Mouse (Mus musculus): ENCODE measurements at regions not wholly inside any gene's neighbourhood (a gene's known extent, or its start where the extent isn't known, plus 50 kb on each side); places are given as distances from the start of the nearest gene placed in this dataset.

GRCm38 (mm10) chr2:19743467-19743866 is 85.9 kb downstream of the Otud1 start:
- H3K4me1 ChIP-seq (ENCODE audit: control insufficient read depth, insufficient read depth, low read length): no peaks in the 10 kb centered on the region
- DNase-seq (ENCODE audit: low spot score) (no peak), ATAC-seq (ENCODE audit: insufficient number of reproducible peaks, low FRiP score, low TSS enrichment, low read depth) (no peak)
- H3K9me3 ChIP-seq (ENCODE audit: control insufficient read depth, low read length): no peaks in the 10 kb centered on the region; the same call in 1 of the 2 replicates
- no peak overlapping the region for H3K9ac ChIP-seq (ENCODE audit: low read length)
- 82% methylated on average over 4 of the region's 4 CpGs for WGBS
- H3K4me3 ChIP-seq (ENCODE audit: low read depth, low read length): no peak overlapping the region
- no peaks in the 10 kb centered on the region; the same call in 1 of the 2 replicates for H3K36me3 ChIP-seq (ENCODE audit: control insufficient read depth, insufficient read depth, low read length)
- no peaks in the 10 kb centered on the region for H3K27me3 ChIP-seq (ENCODE audit: control insufficient read depth, insufficient read depth, low read length)
- no peak overlapping the region for H3K27ac ChIP-seq (replicated peaks; ENCODE audit: low read depth, low read length)
- no peak overlapping the region for H3K4me2 ChIP-seq (ENCODE audit: low read depth, severe bottlenecking)

DNA sequence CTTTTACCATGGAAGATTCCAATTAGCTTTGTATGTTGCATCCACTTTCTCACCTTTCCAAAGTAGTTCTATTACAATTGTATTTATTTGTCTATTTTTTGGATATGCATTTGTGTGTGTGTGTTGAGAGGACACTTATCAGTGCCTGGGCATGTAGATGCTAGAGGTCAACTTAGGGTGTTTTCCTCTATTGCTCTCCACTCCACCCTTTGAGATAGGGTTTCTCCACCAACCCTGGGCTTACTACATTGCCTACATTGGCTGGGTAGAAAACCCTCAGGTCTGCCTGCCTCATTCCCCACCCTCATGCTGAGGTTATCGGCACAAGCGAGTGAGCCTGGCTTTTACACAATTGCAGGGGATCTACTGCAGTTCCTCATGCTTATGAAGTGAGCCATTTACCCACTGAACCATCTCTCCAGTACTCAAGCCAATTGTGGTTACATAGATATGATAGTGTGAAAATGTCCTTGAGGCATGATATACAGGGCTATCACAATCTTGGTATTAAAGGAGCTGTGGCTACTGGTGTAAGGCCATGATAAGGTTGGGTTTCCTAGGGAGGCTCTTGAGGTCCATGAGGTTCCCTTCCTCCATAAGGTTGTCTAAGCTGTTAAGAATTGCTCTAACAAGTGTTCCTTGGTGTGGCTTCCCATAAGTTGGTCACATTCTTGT is 87.6 kb downstream of the Otud1 start:
- no peak for DNase-seq (ENCODE audit: low spot score)
- H3K9ac ChIP-seq (ENCODE audit: low read length): no peak overlapping the region
- no peak overlapping the region for H3K27ac ChIP-seq (replicated peaks; ENCODE audit: low read depth, low read length)
- no peak for ATAC-seq (ENCODE audit: insufficient number of reproducible peaks, low FRiP score, low TSS enrichment, low read depth)
- no peaks in the 10 kb centered on the region; the same call in 1 of the 2 replicates for H3K36me3 ChIP-seq (ENCODE audit: control insufficient read depth, insufficient read depth, low read length)
- no peak overlapping the region for H3K4me3 ChIP-seq (ENCODE audit: low read depth, low read length)
- H3K4me2 ChIP-seq (ENCODE audit: low read depth, severe bottlenecking): no peak overlapping the region
- no peaks in the 10 kb centered on the region for H3K27me3 ChIP-seq (ENCODE audit: control insufficient read depth, insufficient read depth, low read length)
- H3K4me1 ChIP-seq (ENCODE audit: control insufficient read depth, insufficient read depth, low read length): no peaks in the 10 kb centered on the region
- H3K9me3 ChIP-seq (ENCODE audit: control insufficient read depth, low read length): no peaks in the 10 kb centered on the region; the same call in 1 of the 2 replicates
- 88% methylated on average over 2 of the region's 2 CpGs for WGBS

DNA sequence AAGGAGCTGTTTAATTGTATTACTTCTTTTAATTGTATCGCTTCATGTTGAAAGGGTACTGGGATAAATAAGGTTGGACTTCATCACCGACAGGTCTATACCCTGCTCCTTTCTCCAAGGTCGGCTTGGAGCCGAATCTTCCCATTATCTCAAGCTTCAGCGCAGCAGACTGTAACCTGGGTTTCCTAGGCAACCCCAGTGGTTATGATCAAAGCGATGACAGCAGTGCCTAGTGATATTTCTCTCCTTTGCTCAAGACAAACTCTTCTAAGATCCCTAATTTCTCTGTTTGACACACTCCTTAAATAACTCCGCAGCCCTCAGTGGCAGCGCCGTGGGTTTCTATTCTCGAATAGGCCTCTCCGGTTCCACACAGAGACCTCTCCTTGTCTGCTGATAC is 95.2 kb downstream of the Otud1 start:
- ATAC-seq (ENCODE audit: insufficient number of reproducible peaks, low FRiP score, low TSS enrichment, low read depth): no peak
- no peaks in the 10 kb centered on the region for H3K9me3 ChIP-seq (ENCODE audit: control insufficient read depth, low read length)
- no peak overlapping the region for H3K27ac ChIP-seq (replicated peaks; ENCODE audit: low read depth, low read length)
- no peaks in the 10 kb centered on the region for H3K36me3 ChIP-seq (ENCODE audit: control insufficient read depth, insufficient read depth, low read length)
- WGBS: 89% methylated on average over 11 of the region's 11 CpGs
- no peak overlapping the region for H3K4me3 ChIP-seq (ENCODE audit: low read depth, low read length)
- H3K4me1 ChIP-seq (ENCODE audit: control insufficient read depth, insufficient read depth, low read length): no peaks in the 10 kb centered on the region
- H3K9ac ChIP-seq (ENCODE audit: low read length): no peak overlapping the region
- no peak for DNase-seq (ENCODE audit: low spot score)
- H3K4me2 ChIP-seq (ENCODE audit: low read depth, severe bottlenecking): no peak overlapping the region
- H3K27me3 ChIP-seq (ENCODE audit: control insufficient read depth, insufficient read depth, low read length): no peaks in the 10 kb centered on the region

DNA sequence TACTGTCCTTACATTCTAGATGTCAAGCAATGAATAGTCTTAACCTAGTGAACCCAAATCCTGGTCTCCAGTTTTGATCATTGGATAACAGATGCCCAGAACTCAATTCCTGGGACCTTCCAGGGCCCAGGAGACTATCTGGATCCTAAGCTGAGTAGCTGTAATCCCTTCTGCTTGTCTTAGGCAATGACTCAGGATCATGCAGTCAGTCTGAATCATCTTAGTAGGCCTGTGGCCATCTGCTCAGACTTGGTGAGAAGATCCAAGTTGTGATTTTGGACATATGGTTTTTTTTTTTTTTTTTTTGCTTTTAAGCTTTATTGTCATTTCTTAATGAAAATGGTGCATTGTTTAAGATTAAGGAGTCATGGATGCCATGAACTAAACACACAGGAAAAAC is 95.9 kb downstream of the Otud1 start:
- no peak for ATAC-seq (ENCODE audit: insufficient number of reproducible peaks, low FRiP score, low TSS enrichment, low read depth)

DNA sequence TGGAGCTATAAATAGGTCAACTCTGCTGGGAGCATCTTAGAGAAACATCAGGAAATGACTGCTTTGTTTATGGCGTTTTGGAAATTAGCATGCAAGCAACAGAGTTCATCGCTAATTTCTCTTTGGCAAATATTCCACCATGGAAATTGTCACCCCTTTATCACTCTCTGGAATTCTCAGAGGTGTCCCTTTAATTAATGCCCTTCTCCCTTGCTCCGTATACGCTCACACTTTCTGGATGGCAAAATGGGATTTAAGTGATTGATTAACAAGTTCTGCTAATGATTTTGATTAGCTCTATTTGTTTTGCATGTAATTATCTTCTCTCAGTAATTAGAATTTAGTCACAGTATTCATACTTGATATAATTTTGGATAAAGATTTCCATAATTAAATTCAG is 100.4 kb downstream of the Otud1 start:
- ATAC-seq (ENCODE audit: insufficient number of reproducible peaks, low FRiP score, low TSS enrichment, low read depth): no peak
- 78% methylated on average over 4 of the region's 4 CpGs for WGBS

More for the DNA sequence above, 95.9 kb downstream of the Otud1 start:
- DNase-seq (ENCODE audit: low spot score): no peak
- Histone ChIP-seq H3K27ac (replicated peaks; ENCODE audit: low read depth, low read length) (no peak overlapping the region), H3K4me2 (ENCODE audit: low read depth, severe bottlenecking) (no peak overlapping the region), H3K9me3 (ENCODE audit: control insufficient read depth, low read length) (no peaks in the 10 kb centered on the region), H3K4me1 (ENCODE audit: control insufficient read depth, insufficient read depth, low read length) (no peaks in the 10 kb centered on the region), H3K36me3 (ENCODE audit: control insufficient read depth, insufficient read depth, low read length) (no peaks in the 10 kb centered on the region), H3K4me3 (ENCODE audit: low read depth, low read length) (no peak overlapping the region), H3K9ac (ENCODE audit: low read length) (no peak overlapping the region), H3K27me3 (ENCODE audit: control insufficient read depth, insufficient read depth, low read length) (no peaks in the 10 kb centered on the region)

DNA sequence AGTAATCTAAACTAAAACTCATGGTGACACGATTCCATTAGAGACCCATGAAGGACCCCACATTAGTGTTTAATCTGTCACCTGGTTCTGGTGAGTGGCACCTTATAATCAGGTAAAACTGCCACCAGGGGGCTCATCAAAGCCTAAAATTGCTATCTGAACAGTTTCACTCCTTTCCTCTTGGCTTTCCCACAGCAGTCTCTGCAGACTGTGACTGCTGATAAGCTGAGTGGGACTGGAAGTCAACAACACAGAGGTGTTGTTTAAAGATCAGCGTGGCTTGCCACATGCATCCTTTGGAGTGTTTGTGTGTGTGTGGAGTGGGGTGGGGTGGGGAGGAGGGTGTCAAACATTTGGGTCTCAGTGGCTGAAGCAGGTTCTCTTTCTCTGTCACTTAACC is 101.6 kb downstream of the Otud1 start:
- Histone ChIP-seq H3K27ac (replicated peaks; ENCODE audit: low read depth, low read length) (no peak overlapping the region), H3K9me3 (ENCODE audit: control insufficient read depth, low read length) (no peaks in the 10 kb centered on the region), H3K27me3 (ENCODE audit: control insufficient read depth, insufficient read depth, low read length) (no peaks in the 10 kb centered on the region), H3K4me3 (ENCODE audit: low read depth, low read length) (no peak overlapping the region), H3K9ac (ENCODE audit: low read length) (no peak overlapping the region), H3K36me3 (ENCODE audit: control insufficient read depth, insufficient read depth, low read length) (no peaks in the 10 kb centered on the region), H3K4me2 (ENCODE audit: low read depth, severe bottlenecking) (no peak overlapping the region), H3K4me1 (ENCODE audit: control insufficient read depth, insufficient read depth, low read length) (no peaks in the 10 kb centered on the region)
- WGBS: 35% methylated on average over 2 of the region's 2 CpGs
- no peak for DNase-seq (ENCODE audit: low spot score)
- no peak for ATAC-seq (ENCODE audit: insufficient number of reproducible peaks, low FRiP score, low TSS enrichment, low read depth)

More for the DNA sequence above, 100.4 kb downstream of the Otud1 start:
- Histone ChIP-seq H3K27me3 (ENCODE audit: control insufficient read depth, insufficient read depth, low read length) (no peaks in the 10 kb centered on the region), H3K36me3 (ENCODE audit: control insufficient read depth, insufficient read depth, low read length) (no peaks in the 10 kb centered on the region), H3K27ac (replicated peaks; ENCODE audit: low read depth, low read length) (no peak overlapping the region), H3K4me1 (ENCODE audit: control insufficient read depth, insufficient read depth, low read length) (no peaks in the 10 kb centered on the region), H3K4me2 (ENCODE audit: low read depth, severe bottlenecking) (no peak overlapping the region), H3K9ac (ENCODE audit: low read length) (no peak overlapping the region), H3K9me3 (ENCODE audit: control insufficient read depth, low read length) (no peaks in the 10 kb centered on the region), H3K4me3 (ENCODE audit: low read depth, low read length) (no peak overlapping the region)
- DNase-seq (ENCODE audit: low spot score): no peak

DNA sequence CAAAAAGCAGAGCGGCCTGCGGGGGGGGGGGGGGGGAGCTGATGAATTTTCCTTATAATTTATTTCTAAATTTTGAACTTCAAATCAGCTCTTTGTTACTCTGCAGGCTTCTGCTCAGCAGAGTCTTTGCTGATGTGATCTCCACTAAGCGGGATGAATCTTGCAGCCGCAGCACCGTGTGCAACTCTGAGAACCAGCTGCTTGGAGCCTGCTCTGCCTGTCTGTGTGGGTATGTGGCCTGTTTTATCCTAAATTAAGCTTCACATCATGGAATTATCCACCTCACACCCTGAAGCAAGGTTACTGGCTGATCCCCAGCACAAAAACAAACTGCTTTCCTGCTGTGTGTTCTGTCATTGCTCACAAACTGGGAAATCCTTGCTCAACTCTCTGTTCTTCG is 102.0 kb downstream of the Otud1 start:
- Histone ChIP-seq H3K27me3 (ENCODE audit: control insufficient read depth, insufficient read depth, low read length) (no peaks in the 10 kb centered on the region), H3K36me3 (ENCODE audit: control insufficient read depth, insufficient read depth, low read length) (no peaks in the 10 kb centered on the region), H3K4me2 (ENCODE audit: low read depth, severe bottlenecking) (no peak overlapping the region), H3K27ac (replicated peaks; ENCODE audit: low read depth, low read length) (no peak overlapping the region), H3K4me3 (ENCODE audit: low read depth, low read length) (no peak overlapping the region), H3K9ac (ENCODE audit: low read length) (no peak overlapping the region), H3K4me1 (ENCODE audit: control insufficient read depth, insufficient read depth, low read length) (no peaks in the 10 kb centered on the region), H3K9me3 (ENCODE audit: control insufficient read depth, low read length) (no peaks in the 10 kb centered on the region)
- ATAC-seq (ENCODE audit: insufficient number of reproducible peaks, low FRiP score, low TSS enrichment, low read depth): no peak
- DNase-seq (ENCODE audit: low spot score): no peak
- WGBS: 83% methylated on average over 6 of the region's 6 CpGs

- WGBS: 86% methylated on average over 3 of the region's 3 CpGs
- H3K36me3 ChIP-seq (ENCODE audit: control insufficient read depth, insufficient read depth, low read length): no peaks in the 10 kb centered on the region
- no peak for ATAC-seq (ENCODE audit: insufficient number of reproducible peaks, low FRiP score, low TSS enrichment, low read depth)
These were observed 105.4 kb downstream of the Otud1 start for GRCm38 (mm10) chr2:19762996-19763395.

DNA sequence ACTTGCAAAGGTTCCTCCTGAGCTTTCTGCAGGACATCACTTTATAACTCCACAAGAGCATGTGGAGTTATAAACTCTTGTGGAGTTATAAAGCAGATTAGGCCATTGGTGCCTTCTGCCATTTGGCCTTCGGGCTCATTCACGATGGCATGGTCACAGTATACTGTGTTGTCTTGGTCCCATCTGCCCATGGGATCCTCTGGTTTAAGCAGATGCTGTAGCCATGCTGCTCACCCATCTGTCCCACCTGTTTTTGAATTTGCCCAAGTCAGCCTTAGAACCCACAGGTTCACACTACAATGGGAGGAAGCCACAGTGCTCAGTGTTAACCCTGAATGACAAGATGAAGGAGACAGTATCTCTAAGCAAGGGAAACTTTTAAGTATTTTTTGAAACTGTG is 124.7 kb upstream of the Etl4 start:
- H3K9me3 ChIP-seq (ENCODE audit: control insufficient read depth, low read length): no peaks in the 10 kb centered on the region
- H3K27ac ChIP-seq (replicated peaks; ENCODE audit: low read depth, low read length): no peak overlapping the region
- no peaks in the 10 kb centered on the region for H3K36me3 ChIP-seq (ENCODE audit: control insufficient read depth, insufficient read depth, low read length)
- no peak overlapping the region for H3K9ac ChIP-seq (ENCODE audit: low read length)
- DNase-seq (ENCODE audit: low spot score): no peak
- no peak overlapping the region for H3K4me3 ChIP-seq (ENCODE audit: low read depth, low read length)
- WGBS: 87% methylated on average over 2 of the region's 2 CpGs
- no peaks in the 10 kb centered on the region for H3K27me3 ChIP-seq (ENCODE audit: control insufficient read depth, insufficient read depth, low read length)
- ATAC-seq (ENCODE audit: insufficient number of reproducible peaks, low FRiP score, low TSS enrichment, low read depth): no peak
- no peaks in the 10 kb centered on the region for H3K4me1 ChIP-seq (ENCODE audit: control insufficient read depth, insufficient read depth, low read length)
- no peak overlapping the region for H3K4me2 ChIP-seq (ENCODE audit: low read depth, severe bottlenecking)

More at GRCm38 (mm10) chr2:19762996-19763395, 105.4 kb downstream of the Otud1 start:
- Histone ChIP-seq H3K4me2 (ENCODE audit: low read depth, severe bottlenecking) (no peak overlapping the region), H3K27me3 (ENCODE audit: control insufficient read depth, insufficient read depth, low read length) (no peaks in the 10 kb centered on the region), H3K4me3 (ENCODE audit: low read depth, low read length) (no peak overlapping the region), H3K9ac (ENCODE audit: low read length) (no peak overlapping the region), H3K27ac (replicated peaks; ENCODE audit: low read depth, low read length) (no peak overlapping the region), H3K4me1 (ENCODE audit: control insufficient read depth, insufficient read depth, low read length) (no peaks in the 10 kb centered on the region), H3K9me3 (ENCODE audit: control insufficient read depth, low read length) (no peaks in the 10 kb centered on the region)
- DNase-seq (ENCODE audit: low spot score): no peak

All from limb, embryonic 11.5 days (tissue).